In genomic region chr10:5097754-5098137, GRCm38 (mm10) we compare ENCODE assay signal across 20 mouse cellular contexts. TPM values are rescaled to one million over a fixed set of nuclear protein-coding genes. Genes with fewer than 3 reads are reported as not detected.
A peak's percentile ranks its signal among the peaks of the same experiment; 100 is the strongest.
DNase-seq lines count a peak whose midpoint lies in the region; ATAC-seq and TF ChIP-seq lines count a peak whose summit lies in the region.
"Had no signal": no experiment of that assay in that cellular context is flagged by ENCODE, and none has a peak within 500 bp of the region (broad histone marks: within the 10 kb centered on the region; RNA-seq: fewer than 3 reads in every experiment).

No protein-coding gene starts in this region.

- no peak for TF ChIP-seq EP300 in MEL (IDR thresholded peaks at IDR 0.05; ENCODE audit: low read depth in 1 of 2, low read length in 2 of 2)

- peak; percentile 53 for DNase-seq in midbrain, embryonic 11.5 days (ENCODE audit: low spot score, missing footprints)
- no peak for DNase-seq in MEL (ENCODE audit: low read depth, low spot score)
- DNase-seq in left cerebral cortex, adult 9 months (ENCODE audit: low spot score in 2 of 2) = no peak
- DNase-seq: adrenal gland, adult 2 months; adrenal gland, adult 8-10 months; adrenal gland, postnatal 25 days; B cell, adult 2 months; cerebellum, adult 11 months had no signal

- H3K9ac ChIP-seq in midbrain, embryonic 11.5 days (ENCODE audit: low read length) = no peak overlapping the region
- no peak overlapping the region for H3K9ac ChIP-seq in midbrain, embryonic 15.5 days
- H3K9ac ChIP-seq in MEL (ENCODE audit: control insufficient read depth, low read depth, low read length, poor library complexity, severe bottlenecking) = no peak overlapping the region

- H3K9me3 ChIP-seq in midbrain, embryonic 11.5 days (ENCODE audit: control insufficient read depth, low read length) = no peaks in the 10 kb centered on the region
- H3K9me3 ChIP-seq in midbrain, embryonic 15.5 days = no peaks in the 10 kb centered on the region
- H3K9me3 ChIP-seq in MEL (replicated peaks; ENCODE audit: insufficient read depth, low read length) = no peaks in the 10 kb centered on the region
- H3K9me3 ChIP-seq: G1E had no signal

- no peak overlapping the region for H3K4me3 ChIP-seq in midbrain, embryonic 11.5 days (ENCODE audit: low read depth, low read length)
- H3K4me3 ChIP-seq in midbrain, embryonic 15.5 days = no peak overlapping the region
- no peak overlapping the region for H3K4me3 ChIP-seq in MEL (ENCODE audit: control insufficient read depth in 1 of 2, insufficient read depth in 1 of 2, low read depth in 2 of 2, low read length in 2 of 2)

- ATAC-seq in midbrain, embryonic 11.5 days (ENCODE audit: low FRiP score) = no peak
- no peak for ATAC-seq in midbrain, embryonic 15.5 days (replicated peaks)
- ATAC-seq: activated CD4-positive, CD25-positive, alpha-beta regulatory T cell, adult 4 months; CD4-positive, CD25-positive, alpha-beta regulatory T cell, adult 4 months; Patski had no signal

- H3K79me2 ChIP-seq in MEL (ENCODE audit: control insufficient read depth, insufficient read depth, low read length, poor library complexity) = no peaks in the 10 kb centered on the region

- H3K4me1 ChIP-seq in midbrain, embryonic 11.5 days (ENCODE audit: control insufficient read depth, insufficient read depth, low read length) = no peaks in the 10 kb centered on the region
- H3K4me1 ChIP-seq in midbrain, embryonic 15.5 days = no peaks in the 10 kb centered on the region
- H3K4me1 ChIP-seq in MEL (ENCODE audit: control insufficient read depth in 1 of 2, insufficient read depth in 2 of 2, low read length in 2 of 2) = no peaks in the 10 kb centered on the region

- no peak for TF ChIP-seq CTCF in MEL (IDR thresholded peaks at IDR 0.05 in 2 of 3, conservative IDR thresholded peaks at IDR 0.05 in 1 of 3; ENCODE audit: control insufficient read depth in 1 of 3, insufficient read depth in 1 of 3, low read depth in 2 of 3, low read length in 3 of 3, poor library complexity in 1 of 3, severe bottlenecking in 1 of 3)

- no peak for TF ChIP-seq RAD21 in MEL (IDR thresholded peaks at IDR 0.05; ENCODE audit: low read depth, low read length)

- no peak overlapping the region for H3K27ac ChIP-seq in midbrain, embryonic 11.5 days (ENCODE audit: low read depth, low read length)
- no peak overlapping the region for H3K27ac ChIP-seq in midbrain, embryonic 15.5 days
- no peak overlapping the region for H3K27ac ChIP-seq in MEL (ENCODE audit: control insufficient read depth, low read depth, low read length)

- no peak for TF ChIP-seq POLR2A in MEL (IDR thresholded peaks at IDR 0.05; ENCODE audit: control insufficient read depth in 1 of 2, insufficient read depth in 1 of 2, low read depth in 1 of 2, low read length in 2 of 2, poor library complexity in 1 of 2)

- 69% methylated on average over 2 of the region's 2 CpGs for WGBS in midbrain, embryonic 11.5 days
- WGBS in midbrain, embryonic 15.5 days = 63% methylated on average over 2 of the region's 2 CpGs

- H3K27me3 ChIP-seq in midbrain, embryonic 11.5 days (ENCODE audit: control insufficient read depth, insufficient read depth, low read length) = no peaks in the 10 kb centered on the region
- H3K27me3 ChIP-seq in midbrain, embryonic 15.5 days (replicated peaks) = no peaks in the 10 kb centered on the region
- no peaks in the 10 kb centered on the region for H3K27me3 ChIP-seq in MEL (ENCODE audit: control insufficient read depth in 1 of 2, insufficient read depth in 2 of 2, low read length in 2 of 2)
- H3K27me3 ChIP-seq: CH12.LX, Patski had no signal

- H3K4me2 ChIP-seq in midbrain, embryonic 11.5 days = no peak overlapping the region
- no peak overlapping the region for H3K4me2 ChIP-seq in midbrain, embryonic 15.5 days

- no peaks in the 10 kb centered on the region for H3K36me3 ChIP-seq in midbrain, embryonic 11.5 days (ENCODE audit: control insufficient read depth, insufficient read depth, low read length)
- 0 out of 2 replicates have a peak, but pooled peaks cover 8% of the 10 kb centered on the region for H3K36me3 ChIP-seq in midbrain, embryonic 15.5 days (replicated peaks)
- no peaks in the 10 kb centered on the region; a peak in 1 of 4 replicates for H3K36me3 ChIP-seq in MEL (ENCODE audit: control insufficient read depth in 1 of 2, insufficient read depth in 2 of 2, low read length in 2 of 2)

TF ChIP-seq in MEL, 35 proteins besides CTCF, POLR2A, EP300 and RAD21:
- no peak for TF ChIP-seq MXI1 (IDR thresholded peaks at IDR 0.05; ENCODE audit: low read depth, low read length)
- no peak for TF ChIP-seq ETS1 (IDR thresholded peaks at IDR 0.05; ENCODE audit: low read depth, low read length)
- TF ChIP-seq ZKSCAN1 (IDR thresholded peaks at IDR 0.05; ENCODE audit: low read depth, low read length) = peak; percentile 59; the same call in 1 of the 2 replicates

RNA-seq across cellular contexts. Expression of gene Gm10097, which starts 28.8 kb away (rescaled TPM):
- polyA plus RNA-seq in midbrain, embryonic 11.5 days (2014; fragmentation: Nextera tagmentation; extraction: Ambion mirVana) = 0.06 TPM in 1 of 2 replicates, not detected in the other
- 0.10 and 0.17 TPM in 2 replicates for polyA plus RNA-seq in midbrain, embryonic 15.5 days (2015; fragmentation: Nextera tagmentation; extraction: Ambion mirVana)
- not detected in 2 replicates for total RNA-seq in MEL (2012; rRNA removed)
- polyA plus RNA-seq in MEL (2012; ENCODE audit: insufficient read depth in 1 of 2, insufficient read length in 2 of 2, low read depth in 1 of 2, low replicate concordance in 2 of 2, missing spikeins in 1 of 2) = not detected
- total RNA-seq: adrenal gland, adult 18-20 months; adrenal gland, adult 2 months; adrenal gland, adult 8-10 months; adrenal gland, postnatal 14 days; adrenal gland, postnatal 25 days; adrenal gland, postnatal 36 days; CH12.LX; ES-E14 had no signal
- polyA plus RNA-seq: activated CD4-positive, CD25-positive, alpha-beta regulatory T cell, adult 4 months; adrenal gland, adult 2 months; brain, embryonic 14.5 days; cerebellum, adult 2 months; G1E; Patski had no signal
